Mouse (Mus musculus) myocyte (in vitro differentiated cells): ENCODE results near the gene Itpk1.

Experiments
- CEBPB ChIP-seq: IDR thresholded peaks from 2 replicates; pipeline ENCODE4 v1.6.1; 2011; ENCODE audit warnings: mild to moderate bottlenecking, moderate library complexity; ENCODE audit not compliant: poor library complexity, insufficient read depth, severe bottlenecking
- E2F4 ChIP-seq: IDR thresholded peaks from one replicate; pipeline ENCODE4 v1.6.1; 2011; ENCODE audit warnings: mild to moderate bottlenecking, control low read depth, moderate library complexity; ENCODE audit not compliant: insufficient read depth
- MYOD1 ChIP-seq, 3 experiments: IDR thresholded peaks; one replicate each; pipeline ENCODE4 v1.6.1; 2011; ENCODE audit warnings: control low read depth in 2 of 3, low read depth in 2 of 3, mild to moderate bottlenecking in 2 of 3, moderate library complexity in 1 of 3; ENCODE audit not compliant: insufficient read length in 2 of 3, control insufficient read depth in 1 of 3
- MYOG ChIP-seq, 3 experiments: IDR thresholded peaks; one replicate each; pipeline ENCODE4 v1.6.1; 2011; ENCODE audit warnings: control low read depth in 2 of 3, low read depth in 2 of 3, mild to moderate bottlenecking in 2 of 3; ENCODE audit not compliant: insufficient read length in 2 of 3, control insufficient read depth in 1 of 3, insufficient read depth in 1 of 3
- POLR2A ChIP-seq: IDR thresholded peaks from one replicate; pipeline ENCODE4 v1.6.1; 2011; ENCODE audit warnings: low read depth, mild to moderate bottlenecking, control low read depth, moderate library complexity; ENCODE audit not compliant: insufficient read length
- TCF12 ChIP-seq: IDR thresholded peaks from one replicate; pipeline ENCODE4 v1.6.1; 2011; ENCODE audit warnings: mild to moderate bottlenecking, control low read depth; ENCODE audit not compliant: poor library complexity, insufficient read depth, severe bottlenecking
- USF1 ChIP-seq: IDR thresholded peaks from one replicate; pipeline ENCODE4 v1.6.1; 2011; ENCODE audit warnings: low read depth, mild to moderate bottlenecking, control low read depth, moderate library complexity

GRCm38 (mm10) chr12:102570734-102571133 is 134.0 kb downstream of the Itpk1 start:
- TF ChIP-seq USF1, result no peak
- TF ChIP-seq POLR2A, result no peak
- no peak for TF ChIP-seq E2F4
- TF ChIP-seq TCF12, result no peak
- no peak for TF ChIP-seq MYOD1 (IDR thresholded peaks at IDR 0.05; ENCODE audit: control insufficient read depth in 1 of 3, insufficient read length in 2 of 3, low read depth in 2 of 3)
- TF ChIP-seq MYOG (IDR thresholded peaks at IDR 0.05; ENCODE audit: control insufficient read depth in 1 of 3, insufficient read depth in 1 of 3, insufficient read length in 2 of 3, low read depth in 2 of 3), result no peak
- TF ChIP-seq CEBPB, result no peak
